Mouse (Mus musculus): ENCODE measurements at regions not wholly inside any gene's neighbourhood (a gene's known extent, or its start where the extent isn't known, plus 50 kb on each side); places are given as distances from the start of the nearest gene placed in this dataset.
"Not testable (repeated sequence)": the region's sequence is repeated elsewhere in the genome, so short reads cannot be mapped to it uniquely, and the experiment has no call there.

DNA sequence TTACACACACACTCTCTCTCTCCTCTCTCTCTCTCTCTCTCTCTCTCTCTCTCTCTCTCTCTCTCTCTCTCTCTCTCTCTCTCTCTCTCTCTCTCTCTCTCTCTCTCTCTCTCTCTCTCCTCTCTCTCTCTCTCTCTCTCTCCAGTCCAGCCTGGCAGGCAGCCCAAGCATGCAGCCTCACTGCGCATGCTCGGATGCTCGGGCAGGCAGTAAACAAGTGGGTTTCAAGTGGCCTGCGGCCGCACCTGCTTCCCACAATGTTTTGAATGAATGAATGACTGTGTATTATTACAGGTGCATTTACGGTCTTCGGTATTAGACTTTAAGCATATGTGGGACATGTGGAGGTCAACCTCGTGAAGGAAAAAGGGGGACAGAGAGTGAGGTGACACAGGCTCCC is 88.9 kb upstream of the Dlgap1 start:
- H3K4me3 ChIP-seq (replicated peaks; ENCODE audit: low read length); H3K36me3 ChIP-seq (ENCODE audit: control insufficient read depth, insufficient read depth); H3K27ac ChIP-seq (ENCODE audit: low read length); ATAC-seq; H3K4me2 ChIP-seq (ENCODE audit: low read length); H3K9me3 ChIP-seq (ENCODE audit: control insufficient read depth, low read length); H3K27me3 ChIP-seq (replicated peaks; ENCODE audit: control insufficient read depth, insufficient read depth, low read length); H3K9ac ChIP-seq (replicated peaks; ENCODE audit: low read depth, low read length); H3K4me1 ChIP-seq (replicated peaks; ENCODE audit: control insufficient read depth, insufficient read depth, low read length): not testable (repeated sequence)
- WGBS, result 79% methylated on average over 8 of the region's 8 CpGs

- Histone ChIP-seq H3K27ac (ENCODE audit: low read length) (no peak overlapping the region), H3K9me3 (ENCODE audit: control insufficient read depth, low read length) (no peaks in the 10 kb centered on the region), H3K4me2 (ENCODE audit: low read length) (no peak overlapping the region), H3K4me1 (replicated peaks; ENCODE audit: control insufficient read depth, insufficient read depth, low read length) (no peaks in the 10 kb centered on the region), H3K9ac (replicated peaks; ENCODE audit: low read depth, low read length) (no peak overlapping the region), H3K36me3 (ENCODE audit: control insufficient read depth, insufficient read depth) (no peaks in the 10 kb centered on the region), H3K4me3 (replicated peaks; ENCODE audit: low read length) (no peak overlapping the region), H3K27me3 (replicated peaks; ENCODE audit: control insufficient read depth, insufficient read depth, low read length) (no peaks in the 10 kb centered on the region)
- ATAC-seq, result no peak
- 63% methylated on average over 4 of the region's 4 CpGs for WGBS
Measured at GRCm38 (mm10) chr17:69893980-69894379, 74.9 kb upstream of the Dlgap1 start.
